Mouse (Mus musculus): ENCODE data around the gene Jph4. TPM values are rescaled to one million over a fixed set of nuclear protein-coding genes. Genes with fewer than 3 reads are reported as not detected.

Jph4 gene
- polyA plus RNA-seq, 1 experiment = 0.25 TPM

DNA sequence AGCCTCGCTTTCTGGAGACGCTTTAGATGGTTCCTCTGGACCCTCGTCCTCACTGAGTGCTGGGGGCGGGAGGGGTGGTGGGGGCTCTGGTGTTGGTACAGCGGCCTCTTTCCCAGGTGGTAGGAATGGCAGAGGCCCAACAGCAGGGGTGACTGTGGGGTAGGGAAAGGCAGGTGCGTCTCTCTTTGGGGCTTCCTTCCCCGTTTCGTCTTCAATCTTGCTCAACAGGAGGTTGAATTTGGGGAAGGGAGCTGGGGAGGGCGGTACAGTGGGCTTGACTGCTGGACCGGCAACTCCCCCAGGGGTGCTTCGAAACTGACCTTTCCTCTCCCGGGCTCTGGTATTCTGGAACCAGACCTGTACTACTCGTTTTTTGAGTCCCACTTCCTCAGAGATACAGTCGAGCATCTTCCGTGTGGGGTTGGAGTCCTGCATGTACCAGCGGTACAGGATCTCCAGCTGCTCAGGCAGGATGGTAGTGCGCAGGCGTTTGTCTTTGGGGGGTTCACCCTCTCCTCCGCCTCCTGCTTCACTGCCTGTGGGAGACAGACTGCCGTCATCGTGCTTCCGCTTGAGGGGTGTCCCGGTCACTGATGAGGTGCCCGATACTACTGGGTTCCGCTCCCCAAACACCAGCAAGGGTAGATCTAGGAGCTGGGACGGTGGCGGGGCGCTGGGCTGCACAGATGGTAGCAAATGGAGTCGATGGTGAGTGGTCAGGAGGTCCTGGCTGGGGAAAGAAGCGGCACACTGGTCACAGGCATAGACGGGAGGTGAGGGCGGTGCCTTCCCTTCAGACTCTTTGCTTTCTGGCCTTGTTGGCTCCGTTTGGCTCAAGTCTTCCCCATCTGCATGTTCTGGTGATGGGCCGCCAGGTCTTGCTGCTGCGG is 52.0 kb downstream of the Jph4 start:
- no peak for DNase-seq
- no peak overlapping the region for H3K4me3 ChIP-seq (ENCODE audit: insufficient read depth, low read depth, low read length)
- TF ChIP-seq POLR2A (IDR thresholded peaks at IDR 0.05; ENCODE audit: low read depth, low read length) = no peak
- TF ChIP-seq CTCF (conservative IDR thresholded peaks at IDR 0.05; ENCODE audit: insufficient read depth, insufficient read length, low read depth, low read length) = no peak
- no peaks in the 10 kb centered on the region for H3K27me3 ChIP-seq (replicated peaks; ENCODE audit: control insufficient read depth, insufficient read depth, low read length)
- no peak overlapping the region for H3K27ac ChIP-seq (ENCODE audit: insufficient read depth, low read depth, low read length)
- H3K4me1 ChIP-seq (ENCODE audit: control insufficient read depth, insufficient read depth, low read length) = no peaks in the 10 kb centered on the region; the same call in 1 of the 2 replicates
- H3K36me3 ChIP-seq (ENCODE audit: control insufficient read depth, insufficient read depth, low read length) = no peaks in the 10 kb centered on the region
- 87% methylated on average over 35 of the region's 35 CpGs for WGBS

DNA sequence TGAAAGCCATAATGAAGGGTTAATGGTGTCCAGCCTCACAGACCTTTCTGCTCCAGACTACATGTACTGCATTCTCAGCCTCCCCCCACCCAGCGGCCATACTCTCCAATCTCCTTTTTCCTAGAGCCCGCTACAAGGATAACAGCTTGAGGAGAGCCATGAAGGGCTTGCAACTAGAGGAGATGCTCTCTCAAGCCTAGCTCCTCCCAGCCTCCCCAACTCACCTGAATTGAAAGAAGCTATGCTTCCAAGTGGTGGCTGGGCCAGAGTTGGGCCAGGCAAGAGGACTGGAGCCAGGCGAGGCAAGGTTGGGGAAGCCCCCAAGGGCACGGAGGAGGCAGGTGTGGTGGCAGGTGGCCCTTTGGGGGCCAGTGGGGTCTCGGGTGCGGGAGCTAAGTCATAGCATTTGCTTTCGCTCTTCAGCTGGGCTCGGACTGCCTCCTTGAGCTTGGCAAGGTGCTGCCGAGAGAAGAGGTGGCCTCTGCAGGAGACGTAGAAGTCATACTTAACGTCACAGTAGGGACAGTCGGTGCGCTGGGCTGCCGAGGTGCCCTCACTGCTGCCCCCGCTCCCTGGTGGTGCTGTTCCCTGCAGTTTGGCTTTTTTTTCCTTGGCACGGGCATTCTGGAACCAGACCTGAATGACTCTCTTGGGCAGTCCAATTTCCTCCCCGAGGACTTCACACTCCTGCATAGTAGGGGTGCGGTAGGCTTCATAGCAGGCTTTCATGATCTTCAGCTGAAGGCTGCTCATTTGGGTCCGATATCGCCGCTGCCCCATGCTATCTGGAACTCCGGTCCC is 53.0 kb downstream of the Jph4 start:
- Histone ChIP-seq H3K4me1 (ENCODE audit: control insufficient read depth, insufficient read depth, low read length) (no peaks in the 10 kb centered on the region; the same call in 1 of the 2 replicates), H3K27ac (ENCODE audit: insufficient read depth, low read depth, low read length) (no peak overlapping the region), H3K36me3 (ENCODE audit: control insufficient read depth, insufficient read depth, low read length) (no peaks in the 10 kb centered on the region), H3K27me3 (replicated peaks; ENCODE audit: control insufficient read depth, insufficient read depth, low read length) (no peaks in the 10 kb centered on the region), H3K4me3 (ENCODE audit: insufficient read depth, low read depth, low read length) (no peak overlapping the region)
- TF ChIP-seq CTCF (conservative IDR thresholded peaks at IDR 0.05; ENCODE audit: insufficient read depth, insufficient read length, low read depth, low read length) = no peak
- no peak for TF ChIP-seq POLR2A (IDR thresholded peaks at IDR 0.05; ENCODE audit: low read depth, low read length)
- DNase-seq = no peak
- 90% methylated on average over 22 of the region's 22 CpGs for WGBS

DNA sequence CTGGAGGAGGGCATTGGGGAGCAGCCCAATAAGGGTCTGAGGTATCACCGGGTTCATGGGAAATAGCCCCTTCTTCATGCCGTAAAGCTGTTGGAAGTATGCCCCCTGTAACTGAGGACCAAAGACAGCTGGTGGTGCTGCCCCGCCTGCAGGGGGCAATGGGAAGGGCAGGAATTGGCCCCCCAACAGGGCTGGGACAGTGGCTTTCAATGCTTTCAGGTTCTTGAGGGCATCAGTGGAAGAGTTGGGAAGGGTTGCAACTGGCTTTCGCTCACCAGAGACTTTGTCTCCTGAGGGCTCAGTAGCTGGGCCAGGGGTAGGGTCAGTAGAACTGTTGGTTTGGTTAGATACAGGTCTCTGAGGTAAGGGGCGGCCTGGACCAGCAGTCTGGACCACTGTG is 53.6 kb downstream of the Jph4 start:
- no peak overlapping the region for H3K27ac ChIP-seq (ENCODE audit: insufficient read depth, low read depth, low read length)
- H3K36me3 ChIP-seq (ENCODE audit: control insufficient read depth, insufficient read depth, low read length) = no peaks in the 10 kb centered on the region
- 86% methylated on average over 5 of the region's 5 CpGs for WGBS
- H3K4me1 ChIP-seq (ENCODE audit: control insufficient read depth, insufficient read depth, low read length) = no peaks in the 10 kb centered on the region; the same call in 1 of the 2 replicates
- no peak overlapping the region for H3K4me3 ChIP-seq (ENCODE audit: insufficient read depth, low read depth, low read length)
- no peak for DNase-seq
- TF ChIP-seq POLR2A (IDR thresholded peaks at IDR 0.05; ENCODE audit: low read depth, low read length) (no peak), CTCF (conservative IDR thresholded peaks at IDR 0.05; ENCODE audit: insufficient read depth, insufficient read length, low read depth, low read length) (no peak)
- H3K27me3 ChIP-seq (replicated peaks; ENCODE audit: control insufficient read depth, insufficient read depth, low read length) = no peaks in the 10 kb centered on the region

- TF ChIP-seq POLR2A (IDR thresholded peaks at IDR 0.05; ENCODE audit: low read depth, low read length) = no peak
- no peak for TF ChIP-seq CTCF (conservative IDR thresholded peaks at IDR 0.05; ENCODE audit: insufficient read depth, insufficient read length, low read depth, low read length)
- Histone ChIP-seq H3K36me3 (ENCODE audit: control insufficient read depth, insufficient read depth, low read length) (no peaks in the 10 kb centered on the region), H3K27ac (ENCODE audit: insufficient read depth, low read depth, low read length) (no peak overlapping the region), H3K4me1 (ENCODE audit: control insufficient read depth, insufficient read depth, low read length) (no peaks in the 10 kb centered on the region; the same call in 1 of the 2 replicates), H3K27me3 (replicated peaks; ENCODE audit: control insufficient read depth, insufficient read depth, low read length) (no peaks in the 10 kb centered on the region), H3K4me3 (ENCODE audit: insufficient read depth, low read depth, low read length) (no peak overlapping the region)
- DNase-seq = no peak
- WGBS = 55% methylated on average over 17 of the region's 17 CpGs
Measured at GRCm38 (mm10) chr14:55062626-55063025, 54.1 kb downstream of the Jph4 start.

DNA sequence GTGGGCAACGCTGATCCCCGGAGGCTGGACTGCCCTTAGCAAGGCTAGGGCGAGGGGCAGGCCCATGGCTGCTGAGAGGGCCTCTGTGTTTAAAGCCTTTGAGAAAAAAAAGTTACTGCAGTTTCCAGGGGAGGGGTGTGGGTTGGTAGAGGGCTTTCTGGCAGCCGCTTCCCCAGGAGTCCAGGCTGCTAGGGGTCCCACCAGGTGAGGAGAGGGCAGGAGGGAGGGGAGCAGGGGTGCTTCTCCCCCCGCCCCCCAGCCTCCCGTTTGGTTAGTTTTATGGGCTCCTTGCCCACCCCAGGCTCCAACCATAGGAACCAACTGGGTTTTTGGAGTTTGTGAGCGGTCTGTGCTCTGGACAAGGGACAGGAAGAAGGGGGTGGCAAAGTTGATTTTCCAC is 54.9 kb downstream of the Jph4 start:
- TF ChIP-seq POLR2A (IDR thresholded peaks at IDR 0.05; ENCODE audit: low read depth, low read length) (no peak), CTCF (conservative IDR thresholded peaks at IDR 0.05; ENCODE audit: insufficient read depth, insufficient read length, low read depth, low read length) (no peak)
- no peak for DNase-seq
- Histone ChIP-seq H3K4me3 (ENCODE audit: insufficient read depth, low read depth, low read length) (no peak overlapping the region), H3K36me3 (ENCODE audit: control insufficient read depth, insufficient read depth, low read length) (no peaks in the 10 kb centered on the region), H3K4me1 (ENCODE audit: control insufficient read depth, insufficient read depth, low read length) (no peaks in the 10 kb centered on the region; the same call in 1 of the 2 replicates), H3K27ac (ENCODE audit: insufficient read depth, low read depth, low read length) (no peak overlapping the region), H3K27me3 (replicated peaks; ENCODE audit: control insufficient read depth, insufficient read depth, low read length) (no peaks in the 10 kb centered on the region)
- WGBS = 63% methylated on average over 7 of the region's 7 CpGs

GRCm38 (mm10) chr14:55059931-55060330 is 56.8 kb downstream of the Jph4 start:
- no peaks in the 10 kb centered on the region for H3K27me3 ChIP-seq (replicated peaks; ENCODE audit: control insufficient read depth, insufficient read depth, low read length)
- H3K4me3 ChIP-seq (ENCODE audit: insufficient read depth, low read depth, low read length) = no peak overlapping the region
- no peaks in the 10 kb centered on the region for H3K36me3 ChIP-seq (ENCODE audit: control insufficient read depth, insufficient read depth, low read length)
- no peaks in the 10 kb centered on the region; the same call in 1 of the 2 replicates for H3K4me1 ChIP-seq (ENCODE audit: control insufficient read depth, insufficient read depth, low read length)
- TF ChIP-seq CTCF (conservative IDR thresholded peaks at IDR 0.05; ENCODE audit: insufficient read depth, insufficient read length, low read depth, low read length) (no peak), POLR2A (IDR thresholded peaks at IDR 0.05; ENCODE audit: low read depth, low read length) (no peak)
- 51% methylated on average over 5 of the region's 5 CpGs for WGBS
- peak; percentile 79 for DNase-seq
- no peak overlapping the region for H3K27ac ChIP-seq (ENCODE audit: insufficient read depth, low read depth, low read length)

- TF ChIP-seq POLR2A (IDR thresholded peaks at IDR 0.05; ENCODE audit: low read depth, low read length) (no peak), CTCF (conservative IDR thresholded peaks at IDR 0.05; ENCODE audit: insufficient read depth, insufficient read length, low read depth, low read length) (no peak)
- 91% methylated on average over 1 of the region's 1 CpGs for WGBS
Measured at GRCm38 (mm10) chr14:55059009-55059408, 57.7 kb downstream of the Jph4 start.

More at GRCm38 (mm10) chr14:55059009-55059408, 57.7 kb downstream of the Jph4 start:
- Histone ChIP-seq H3K4me1 (ENCODE audit: control insufficient read depth, insufficient read depth, low read length) (no peaks in the 10 kb centered on the region; the same call in 1 of the 2 replicates), H3K27ac (ENCODE audit: insufficient read depth, low read depth, low read length) (no peak overlapping the region), H3K4me3 (ENCODE audit: insufficient read depth, low read depth, low read length) (no peak overlapping the region), H3K36me3 (ENCODE audit: control insufficient read depth, insufficient read depth, low read length) (no peaks in the 10 kb centered on the region), H3K27me3 (replicated peaks; ENCODE audit: control insufficient read depth, insufficient read depth, low read length) (no peaks in the 10 kb centered on the region)
- DNase-seq = no peak

Other genes starting within 250 kb of the Jph4 start
- gene Homez, start 246.0 kb downstream of the Jph4 start, polyA plus RNA-seq (2012; rRNA removed) = 9.2 and 9.6 TPM in 2 replicates
- gene Ppp1r3e, start 239.4 kb downstream of the Jph4 start, polyA plus RNA-seq (2012; rRNA removed) = 21.0 and 23.5 TPM in 2 replicates
- 47.1 and 59.0 TPM in 2 replicates for gene Bcl2l2, start 233.6 kb downstream of the Jph4 start, polyA plus RNA-seq (2012; rRNA removed)
- gene Gm20521, start 233.5 kb downstream of the Jph4 start, polyA plus RNA-seq (2012; rRNA removed) = not detected in 2 replicates
- gene Pabpn1, start 224.4 kb downstream of the Jph4 start, polyA plus RNA-seq (2012; rRNA removed) = 111 and 114 TPM in 2 replicates
- gene Slc22a17, start 203.8 kb downstream of the Jph4 start, polyA plus RNA-seq (2012; rRNA removed) = 63.9 and 85.8 TPM in 2 replicates
- 1.8 and 2.8 TPM in 2 replicates for gene Efs, start 190.8 kb downstream of the Jph4 start, polyA plus RNA-seq (2012; rRNA removed)
- gene Il25, start 184.2 kb downstream of the Jph4 start, polyA plus RNA-seq (2012; rRNA removed) = not detected in 2 replicates
- gene Cmtm5, start 180.7 kb downstream of the Jph4 start, polyA plus RNA-seq (2012; rRNA removed) = 0.59 and 0.79 TPM in 2 replicates
- gene Myh6, start 150.0 kb downstream of the Jph4 start, polyA plus RNA-seq (2012; rRNA removed) = 0.75 and 1.5 TPM in 2 replicates
- not detected in 2 replicates for gene Gm17428, start 140.0 kb downstream of the Jph4 start, polyA plus RNA-seq (2012; rRNA removed)
- gene Myh7, start 122.3 kb downstream of the Jph4 start, polyA plus RNA-seq (2012; rRNA removed) = 0.05 and 5.2 TPM in 2 replicates
- 15.0 and 15.5 TPM in 2 replicates for gene Ngdn, start 101.5 kb downstream of the Jph4 start, polyA plus RNA-seq (2012; rRNA removed)
- gene Zfhx2, start 24.6 kb downstream of the Jph4 start, polyA plus RNA-seq (2012; rRNA removed) = 2.1 TPM in 2 replicates
- gene Thtpa, start 22.2 kb downstream of the Jph4 start, polyA plus RNA-seq (2012; rRNA removed) = 12.1 and 13.8 TPM in 2 replicates
- 28.2 and 29.6 TPM in 2 replicates for gene Ap1g2, start 10.3 kb downstream of the Jph4 start, polyA plus RNA-seq (2012; rRNA removed)
- gene Dhrs2, start 105.1 kb upstream of the Jph4 start, polyA plus RNA-seq (2012; rRNA removed) = not detected in 2 replicates